Mouse (Mus musculus): ENCODE measurements around the gene Ppp1r37.

Gene Ppp1r37

GRCm38 (mm10) chr7:19503481-19504068, 59.3 kb downstream of the Ppp1r37 start:
- peak; percentile 63 for DNase-seq (ENCODE audit: low read depth, low spot score)

DNA sequence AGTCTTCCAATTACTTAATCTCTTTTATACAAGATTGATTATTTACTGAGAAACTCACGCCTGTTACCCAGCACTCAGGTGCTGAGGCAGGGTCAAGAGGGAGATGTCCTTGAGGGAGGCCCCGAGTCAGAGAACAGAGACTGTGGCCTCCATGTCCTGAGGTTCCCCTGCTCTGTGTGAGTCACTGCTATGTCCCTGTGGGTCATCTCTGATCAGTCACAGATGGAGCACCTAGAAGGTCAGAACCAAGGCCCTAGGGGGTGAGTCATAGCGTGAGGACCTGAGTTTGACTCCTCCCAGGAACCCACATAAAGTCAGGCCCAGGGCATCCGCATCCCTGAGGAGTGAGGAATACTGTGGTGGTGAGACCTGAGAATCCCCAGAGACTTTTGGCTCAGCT, 61.2 kb downstream of the Ppp1r37 start:
- DNase-seq (ENCODE audit: low read depth, low spot score): no peak

DNA sequence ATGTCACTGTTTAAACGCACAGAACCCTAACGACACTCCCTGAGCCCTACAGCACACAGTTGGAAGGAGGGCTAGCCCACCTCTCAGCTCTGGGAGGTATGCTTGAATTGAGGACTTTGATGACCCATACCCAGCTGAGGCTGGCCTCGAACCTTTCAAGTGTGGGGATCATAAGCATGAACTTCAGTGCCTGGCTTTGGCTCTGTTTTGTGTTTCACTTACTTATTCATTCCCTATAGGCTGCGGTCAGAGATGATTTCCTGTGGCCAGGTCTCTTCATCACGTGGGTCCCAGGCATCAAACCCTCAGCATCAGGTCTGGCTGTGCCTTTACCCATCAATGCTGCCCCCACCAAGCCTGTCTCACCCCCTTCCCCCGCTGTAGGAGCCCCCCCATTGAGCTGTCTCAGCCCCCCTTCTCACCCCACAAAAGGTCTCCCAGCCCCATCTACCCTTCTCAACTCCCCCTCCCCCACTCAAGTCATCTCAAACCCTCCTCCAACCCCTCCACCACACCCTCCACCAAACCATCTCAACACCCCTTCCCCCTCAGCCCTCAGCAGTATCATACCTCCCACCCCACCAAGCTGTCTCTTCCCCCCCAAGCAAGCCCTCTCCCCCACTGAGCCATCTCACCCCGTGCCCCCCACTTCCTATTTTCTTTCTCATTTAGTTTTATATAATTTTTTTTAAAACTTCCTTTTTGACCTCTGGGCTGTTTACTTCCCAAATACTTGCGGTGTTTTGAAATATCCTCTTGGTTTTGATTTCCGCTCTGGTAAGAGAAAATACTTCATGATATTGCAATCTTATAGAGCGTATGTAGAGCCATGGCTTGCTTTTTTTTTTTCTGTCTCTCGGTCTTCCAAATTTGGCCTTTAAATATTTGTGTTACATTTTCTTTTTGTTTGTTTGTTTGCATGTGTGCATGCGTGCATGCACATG, 62.2 kb downstream of the Ppp1r37 start:
- DNase-seq (ENCODE audit: low read depth, low spot score): no peak

DNA sequence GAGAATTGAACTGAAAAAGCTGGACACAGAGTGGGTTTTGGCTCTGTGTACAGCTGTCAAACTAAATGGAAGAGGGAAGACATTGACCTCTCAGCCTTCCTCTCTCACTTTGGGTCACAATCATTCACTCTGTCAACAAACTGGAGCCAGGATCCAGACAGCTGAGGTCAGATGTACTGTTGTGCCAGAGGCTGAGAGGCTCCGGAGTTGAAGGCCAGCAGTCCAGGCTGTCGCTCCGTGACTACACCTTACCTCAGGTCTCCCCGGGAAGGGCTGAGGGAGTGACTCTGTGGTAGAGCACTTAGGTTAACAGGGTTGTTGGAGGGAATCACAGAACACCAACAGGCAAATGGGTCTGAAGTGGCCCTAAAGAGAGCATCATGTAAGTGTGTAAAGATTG, 64.5 kb downstream of the Ppp1r37 start:
- no peak for DNase-seq (ENCODE audit: low read depth, low spot score)

DNA sequence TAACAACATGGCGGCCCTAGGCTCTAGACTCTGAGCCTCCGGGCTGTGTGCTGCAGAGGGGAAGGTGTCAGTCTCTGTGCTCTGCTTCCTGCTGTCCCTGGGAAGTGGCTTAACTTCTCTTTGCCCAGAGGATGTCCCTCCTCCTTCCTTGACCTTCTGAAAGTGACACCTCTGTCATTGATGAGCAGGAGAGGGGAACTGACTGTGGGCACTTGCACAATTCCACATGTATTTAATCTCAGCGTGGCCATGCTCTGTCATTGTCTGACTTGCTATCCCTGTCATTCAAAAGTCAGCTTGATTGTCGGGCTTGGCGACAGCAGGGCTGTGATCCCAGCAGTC, 66.7 kb downstream of the Ppp1r37 start:
- no peak for DNase-seq (ENCODE audit: low read depth, low spot score)

DNA sequence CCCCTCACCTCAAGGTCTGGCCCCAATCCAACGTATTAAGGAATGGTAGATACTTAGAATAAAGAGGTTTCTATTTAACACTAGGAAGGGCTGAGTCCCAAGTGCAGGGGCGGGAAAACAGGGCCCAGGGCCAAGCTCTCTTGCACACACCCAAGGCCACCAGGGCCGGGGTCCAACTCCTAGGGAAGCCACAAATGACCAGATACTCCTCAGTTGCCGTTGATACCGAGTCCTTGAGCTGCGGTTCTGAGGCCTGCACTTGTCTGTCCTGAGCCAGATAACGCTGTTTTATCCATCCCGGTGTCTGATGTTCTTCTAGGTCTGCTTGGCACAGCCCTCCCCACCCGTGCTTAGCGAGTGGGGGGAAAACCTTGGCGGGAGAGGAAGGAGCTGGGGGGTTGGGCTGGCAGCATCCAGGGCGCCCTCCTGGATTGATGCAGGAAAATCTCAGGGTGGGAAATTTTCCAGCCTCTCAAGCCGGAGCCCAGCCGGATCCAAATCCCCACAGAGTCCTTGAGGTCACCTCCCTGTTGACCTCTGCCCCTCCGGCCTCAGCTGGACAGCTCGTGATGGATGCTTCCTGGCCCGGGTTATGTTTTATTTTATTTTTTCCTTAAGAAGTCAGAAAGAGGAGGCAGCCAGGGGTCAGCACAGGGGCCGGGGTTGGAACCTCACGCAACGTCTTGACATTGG, 67.2 kb downstream of the Ppp1r37 start:
- DNase-seq (ENCODE audit: low read depth, low spot score): no peak

DNA sequence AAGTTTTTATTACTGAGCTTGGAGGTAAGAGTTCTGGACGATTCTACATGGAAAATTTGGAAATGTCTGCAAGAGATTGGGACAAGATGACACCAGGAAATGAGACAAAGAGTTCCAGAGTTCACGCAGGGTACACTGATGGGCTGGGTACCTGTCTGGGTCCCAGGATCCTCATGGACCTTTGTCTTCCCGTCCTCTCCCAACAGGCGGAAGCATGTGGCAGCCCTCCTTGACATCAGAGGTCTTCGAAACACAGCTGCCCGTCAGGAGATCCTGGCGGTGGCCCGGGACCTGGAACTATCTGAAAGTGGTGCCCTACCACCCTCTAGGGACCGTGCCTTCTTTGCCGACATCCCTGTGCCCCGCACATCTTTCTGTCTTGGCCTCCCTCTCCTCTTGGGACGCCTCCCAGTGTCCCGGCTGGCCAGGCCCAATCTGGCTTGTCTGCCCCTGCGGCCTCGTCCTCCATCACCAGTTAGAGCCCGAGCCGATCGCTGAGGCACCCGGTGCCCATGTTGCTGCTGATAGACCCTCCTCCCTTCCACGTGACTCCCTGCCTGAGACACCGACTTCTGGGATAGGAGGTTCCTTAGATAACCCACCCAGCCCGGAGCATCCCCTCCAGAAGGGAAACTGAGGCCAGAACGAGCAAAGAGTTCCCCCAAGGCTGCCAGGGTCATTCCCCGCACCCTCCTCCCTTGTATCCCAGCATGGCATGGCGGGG, 68.0 kb downstream of the Ppp1r37 start:
- DNase-seq (ENCODE audit: low read depth, low spot score): no peak

DNA sequence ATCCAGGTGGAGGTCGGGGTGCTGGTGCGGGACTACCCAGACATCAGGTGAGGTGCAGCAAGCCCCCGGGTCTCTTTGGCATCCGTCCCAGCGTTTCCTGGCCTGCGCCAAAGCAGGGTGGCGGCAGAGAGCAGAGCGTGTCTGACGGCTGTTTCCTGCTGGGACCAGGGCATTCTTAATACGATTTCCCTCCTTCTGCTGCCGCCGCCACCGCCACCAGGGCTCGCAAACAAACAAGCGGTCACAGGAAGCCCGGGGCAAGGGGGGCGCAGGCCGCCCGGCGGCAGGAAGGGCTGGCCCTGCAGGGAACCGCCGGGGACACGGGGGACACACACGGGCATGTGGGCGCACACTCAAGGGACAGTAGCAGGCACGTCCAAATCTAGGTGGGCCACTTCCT, 71.1 kb downstream of the Ppp1r37 start:
- no peak for DNase-seq (ENCODE audit: low read depth, low spot score)

DNA sequence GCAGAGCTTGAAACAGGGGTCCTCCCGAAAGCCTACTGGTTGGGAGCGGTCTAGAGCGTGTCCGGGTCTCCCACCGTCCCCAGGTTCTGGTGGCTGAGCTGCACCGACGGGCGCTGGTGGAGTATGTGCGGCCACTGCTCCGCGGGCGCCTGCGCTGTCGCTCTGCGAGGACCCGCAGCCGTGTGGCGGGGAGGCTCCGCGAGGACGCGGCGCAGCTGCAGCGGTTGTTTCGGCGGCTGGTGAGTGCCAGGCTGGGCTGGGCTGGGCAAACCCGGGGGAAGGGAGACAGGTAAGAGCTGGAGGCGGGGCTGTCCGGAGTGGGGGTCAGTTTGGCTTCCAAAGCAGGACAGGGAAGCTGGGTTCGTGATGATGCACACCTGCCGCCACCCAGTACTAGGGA, 73.4 kb downstream of the Ppp1r37 start:
- DNase-seq (ENCODE audit: low read depth, low spot score): no peak

DNA sequence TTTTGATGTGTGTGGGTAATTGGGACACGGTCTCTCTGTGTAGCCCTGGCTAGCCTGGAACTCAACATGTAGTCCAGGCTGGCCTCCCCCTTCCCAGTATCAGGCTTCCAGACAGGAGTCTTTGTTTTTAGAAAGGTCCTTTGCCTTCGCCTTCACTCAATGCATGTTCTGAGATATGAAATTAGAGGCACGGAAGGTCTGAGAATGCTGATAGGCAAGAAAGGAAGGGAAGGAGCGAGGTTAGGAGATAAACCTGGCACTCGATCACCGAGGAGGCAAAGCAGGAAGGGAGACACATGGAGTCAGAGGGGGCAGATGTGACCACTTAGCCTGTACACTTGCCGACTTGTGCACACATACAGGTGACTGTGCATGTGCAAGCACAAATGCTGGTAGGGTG, 76.3 kb downstream of the Ppp1r37 start:
- no peak for DNase-seq (ENCODE audit: low read depth, low spot score)

- DNase-seq (ENCODE audit: low read depth, low spot score): no peak
These were observed 77.4 kb downstream of the Ppp1r37 start for GRCm38 (mm10) chr7:19485488-19485887.

DNA sequence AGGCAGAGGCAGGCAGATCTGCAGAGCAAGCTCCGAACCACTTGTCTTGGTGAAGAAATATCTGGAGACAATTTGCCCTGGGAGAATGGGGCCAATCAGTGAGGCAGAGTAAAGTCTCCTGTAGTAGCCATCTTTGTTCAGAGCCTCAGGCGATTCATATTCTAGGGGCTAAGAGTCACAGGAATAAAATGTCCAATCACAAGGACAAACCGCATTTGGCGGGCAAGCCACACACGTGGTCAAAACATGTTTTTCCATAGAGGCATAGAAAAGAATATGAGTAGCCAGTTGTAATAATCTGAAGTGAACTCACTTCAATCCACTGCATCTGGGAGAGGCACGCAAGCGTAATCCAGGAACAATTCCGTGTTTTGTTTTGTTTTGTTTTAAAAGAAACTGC, 79.6 kb downstream of the Ppp1r37 start:
- DNase-seq (ENCODE audit: low read depth, low spot score): no peak
